Mouse (Mus musculus): Measurements from ENCODE around the gene Rnf216. TPM values are rescaled to one million over a fixed set of nuclear protein-coding genes. Genes with fewer than 3 reads are reported as not detected.

Gene Rnf216
- polyA plus RNA-seq, 1 experiment from 2014 or later: 44.4 TPM

GRCm38 (mm10) chr5:142982046-142982801, 130.6 kb downstream of the Rnf216 start:
- 82% methylated on average over 16 of the region's 16 CpGs for WGBS
- peaks cover 5% of the 10 kb centered on the region for H3K4me1 ChIP-seq
- 0 out of 2 replicates have a peak, but pooled peaks cover under 1% of the 10 kb centered on the region for H3K36me3 ChIP-seq (replicated peaks)
- H3K27ac ChIP-seq: no peak overlapping the region; the same call in 1 of the 2 replicates
- H3K9me3 ChIP-seq: peaks cover under 1% of the 10 kb centered on the region; the same call in 1 of the 2 replicates
- no peak overlapping the region for H3K4me3 ChIP-seq
- no peaks in the 10 kb centered on the region for H3K27me3 ChIP-seq (ENCODE audit: poor library complexity, severe bottlenecking)
- no peak for DNase-seq (ENCODE audit: extremely low spot score, low spot score)

GRCm38 (mm10) chr5:142976516-142976915, 136.3 kb downstream of the Rnf216 start:
- H3K27ac ChIP-seq: 0 out of 2 replicates have a peak overlapping the region, but pooled peaks have one; percentile 1
- WGBS: 81% methylated on average over 5 of the region's 5 CpGs
- H3K27me3 ChIP-seq (ENCODE audit: poor library complexity, severe bottlenecking): no peaks in the 10 kb centered on the region
- peaks cover 28% of the 10 kb centered on the region for H3K4me1 ChIP-seq
- peaks cover 34% of the 10 kb centered on the region for H3K36me3 ChIP-seq (replicated peaks)
- no peak for DNase-seq (ENCODE audit: extremely low spot score, low spot score)
- no peaks in the 10 kb centered on the region for H3K9me3 ChIP-seq
- H3K4me3 ChIP-seq: no peak overlapping the region

GRCm38 (mm10) chr5:142974598-142975121, 138.1 kb downstream of the Rnf216 start:
- Histone ChIP-seq H3K4me3 (peak overlapping the region; percentile 18), H3K27ac (peak overlapping the region; percentile 77), H3K27me3 (ENCODE audit: poor library complexity, severe bottlenecking) (no peaks in the 10 kb centered on the region), H3K36me3 (replicated peaks) (peaks cover 53% of the 10 kb centered on the region), H3K4me1 (peaks cover 28% of the 10 kb centered on the region), H3K9me3 (peaks cover 12% of the 10 kb centered on the region)
- DNase-seq (ENCODE audit: extremely low spot score, low spot score): peak; percentile 68
- 30% methylated on average over 18 of the region's 18 CpGs for WGBS

- Histone ChIP-seq H3K4me1 (peaks cover 28% of the 10 kb centered on the region), H3K9me3 (peaks cover 18% of the 10 kb centered on the region), H3K36me3 (replicated peaks) (peaks cover 60% of the 10 kb centered on the region), H3K27ac (peak overlapping the region; percentile 40; the same call in 1 of the 2 replicates), H3K4me3 (no peak overlapping the region), H3K27me3 (ENCODE audit: poor library complexity, severe bottlenecking) (no peaks in the 10 kb centered on the region)
- 54% methylated on average over 3 of the region's 3 CpGs for WGBS
- no peak for DNase-seq (ENCODE audit: extremely low spot score, low spot score)
Measured at GRCm38 (mm10) chr5:142973971-142974370, 138.8 kb downstream of the Rnf216 start.

GRCm38 (mm10) chr5:142968411-142968810, 144.4 kb downstream of the Rnf216 start:
- peaks cover 31% of the 10 kb centered on the region for H3K4me1 ChIP-seq
- 96% methylated on average over 14 of the region's 14 CpGs for WGBS
- H3K27ac ChIP-seq: no peak overlapping the region
- DNase-seq (ENCODE audit: extremely low spot score, low spot score): no peak
- no peaks in the 10 kb centered on the region for H3K27me3 ChIP-seq (ENCODE audit: poor library complexity, severe bottlenecking)
- peaks cover 100% of the 10 kb centered on the region for H3K36me3 ChIP-seq (replicated peaks)
- no peak overlapping the region for H3K4me3 ChIP-seq
- H3K9me3 ChIP-seq: peaks cover 25% of the 10 kb centered on the region

GRCm38 (mm10) chr5:142964650-142965049, 148.1 kb downstream of the Rnf216 start:
- WGBS: 79% methylated on average over 6 of the region's 6 CpGs
- no peak for DNase-seq (ENCODE audit: extremely low spot score, low spot score)
- H3K4me1 ChIP-seq: peaks cover 49% of the 10 kb centered on the region

GRCm38 (mm10) chr5:142963705-142964494, 148.9 kb downstream of the Rnf216 start:
- WGBS: 62% methylated on average over 17 of the region's 17 CpGs
- peak; percentile 38 for DNase-seq (ENCODE audit: extremely low spot score, low spot score)
- Histone ChIP-seq H3K36me3 (replicated peaks) (peaks cover 68% of the 10 kb centered on the region), H3K4me3 (peak overlapping the region; percentile 89), H3K27me3 (ENCODE audit: poor library complexity, severe bottlenecking) (peaks cover 9% of the 10 kb centered on the region), H3K27ac (peak overlapping the region; percentile 99), H3K9me3 (peaks cover 7% of the 10 kb centered on the region; the same call in 1 of the 2 replicates), H3K4me1 (peaks cover 57% of the 10 kb centered on the region)

More at GRCm38 (mm10) chr5:142964650-142965049, 148.1 kb downstream of the Rnf216 start:
- Histone ChIP-seq H3K4me3 (peak overlapping the region; percentile 89), H3K36me3 (replicated peaks) (peaks cover 75% of the 10 kb centered on the region), H3K27me3 (ENCODE audit: poor library complexity, severe bottlenecking) (peaks cover 2% of the 10 kb centered on the region; the same call in 1 of the 2 replicates), H3K27ac (peak overlapping the region; percentile 99), H3K9me3 (peaks cover 12% of the 10 kb centered on the region)

- peak; percentile 66 for DNase-seq (ENCODE audit: extremely low spot score, low spot score)
- Histone ChIP-seq H3K4me1 (peaks cover 58% of the 10 kb centered on the region), H3K4me3 (peak overlapping the region; percentile 89), H3K36me3 (replicated peaks) (peaks cover 60% of the 10 kb centered on the region), H3K27ac (peak overlapping the region; percentile 99), H3K27me3 (ENCODE audit: poor library complexity, severe bottlenecking) (peaks cover 16% of the 10 kb centered on the region), H3K9me3 (peaks cover 2% of the 10 kb centered on the region; the same call in 1 of the 2 replicates)
- WGBS: 14% methylated on average over 13 of the region's 13 CpGs
Measured at GRCm38 (mm10) chr5:142963003-142963704, 149.6 kb downstream of the Rnf216 start.

- 2% methylated on average over 11 of the region's 11 CpGs for WGBS
- Histone ChIP-seq H3K9me3 (no peaks in the 10 kb centered on the region), H3K36me3 (replicated peaks) (peaks cover 54% of the 10 kb centered on the region), H3K27ac (peak overlapping the region; percentile 99), H3K27me3 (ENCODE audit: poor library complexity, severe bottlenecking) (peaks cover 16% of the 10 kb centered on the region), H3K4me1 (peaks cover 58% of the 10 kb centered on the region), H3K4me3 (peak overlapping the region; percentile 89)
- DNase-seq (ENCODE audit: extremely low spot score, low spot score): no peak
Measured at GRCm38 (mm10) chr5:142962444-142962961, 150.3 kb downstream of the Rnf216 start.

- peaks cover 58% of the 10 kb centered on the region for H3K4me1 ChIP-seq
- peaks cover 49% of the 10 kb centered on the region for H3K36me3 ChIP-seq (replicated peaks)
- WGBS: under 1% methylated on average over 43 of the region's 43 CpGs
- peak overlapping the region; percentile 89 for H3K4me3 ChIP-seq
- peaks cover 16% of the 10 kb centered on the region for H3K27me3 ChIP-seq (ENCODE audit: poor library complexity, severe bottlenecking)
- peak; percentile 95 for DNase-seq (ENCODE audit: extremely low spot score, low spot score)
- peak overlapping the region; percentile 99 for H3K27ac ChIP-seq
- H3K9me3 ChIP-seq: no peaks in the 10 kb centered on the region
Measured at GRCm38 (mm10) chr5:142961881-142962443, 150.8 kb downstream of the Rnf216 start.

GRCm38 (mm10) chr5:142961398-142961880, 151.4 kb downstream of the Rnf216 start:
- WGBS: under 1% methylated on average over 15 of the region's 15 CpGs

More at GRCm38 (mm10) chr5:142961398-142961880, 151.4 kb downstream of the Rnf216 start:
- H3K4me3 ChIP-seq: peak overlapping the region; percentile 89
- H3K4me1 ChIP-seq: peaks cover 57% of the 10 kb centered on the region
- H3K9me3 ChIP-seq: no peaks in the 10 kb centered on the region
- DNase-seq (ENCODE audit: extremely low spot score, low spot score): no peak
- H3K27me3 ChIP-seq (ENCODE audit: poor library complexity, severe bottlenecking): peaks cover 16% of the 10 kb centered on the region
- H3K27ac ChIP-seq: peak overlapping the region; percentile 99
- peaks cover 43% of the 10 kb centered on the region for H3K36me3 ChIP-seq (replicated peaks)
